Mouse (Mus musculus) lung, adult 2 months (tissue): ENCODE measurements at regions not wholly inside any gene's neighbourhood (a gene's known extent, or its start where the extent isn't known, plus 50 kb on each side); places are given as distances from the start of the nearest gene placed in this dataset.

Experiments
- CTCF ChIP-seq: fragments of 200-500 bp; IDR thresholded peaks from 2 replicates; pipeline ENCODE4 v1.5.1; 2011; ENCODE audit warnings: mild to moderate bottlenecking, low read length, control low read depth; ENCODE audit not compliant: insufficient read depth
- POLR2A ChIP-seq: fragments of 200-500 bp; IDR thresholded peaks from 2 replicates; pipeline ENCODE4 v1.6.1; 2011; ENCODE audit warnings: low read depth, mild to moderate bottlenecking, control low read depth, low read length, borderline replicate concordance; ENCODE audit errors: extremely low read depth

- no peak for TF ChIP-seq CTCF
- no peak for TF ChIP-seq POLR2A
Observed at GRCm38 (mm10) chrX:11956194-11956593, 204.0 kb downstream of the Bcor start.
